Mouse (Mus musculus) forebrain, postnatal 0 days (tissue): ENCODE results near the gene Gstm4. TPM values are rescaled to one million over a fixed set of nuclear protein-coding genes. Genes with fewer than 3 reads are reported as not detected.

Experiments used
- ATAC-seq: fragments of 200-750 bp; cut with Nextera tagmentation; 2 replicates; pipeline ENCODE4 v1.8.0; 2017; ENCODE audit warnings: mild to moderate bottlenecking, moderate library complexity
- DNase-seq: peaks from one replicate; pipeline ENCODE4 v3.0.0-alpha.2; 2015
- H3K27ac ChIP-seq: fragments of 300-500 bp; sonication (generic); 2 replicates; pipeline ENCODE4 v1.5.1; 2014; ENCODE audit warnings: low read depth, mild to moderate bottlenecking, antibody characterized with exemption, low read length, moderate library complexity, mixed read lengths
- H3K27me3 ChIP-seq: fragments of 300-500 bp; sonication (generic); 2 replicates; pipeline ENCODE4 v1.6.1; 2014; ENCODE audit warnings: mild to moderate bottlenecking, low read length, mixed read lengths; ENCODE audit not compliant: insufficient read depth
- H3K36me3 ChIP-seq: fragments of 300-500 bp; sonication (generic); 2 replicates; pipeline ENCODE4 v1.6.1; 2014; ENCODE audit warnings: mild to moderate bottlenecking, moderate library complexity; ENCODE audit not compliant: insufficient read depth
- H3K4me1 ChIP-seq: fragments of 300-500 bp; sonication (generic); 2 replicates; pipeline ENCODE4 v1.6.1; 2014; ENCODE audit warnings: antibody characterized with exemption; ENCODE audit not compliant: insufficient read depth
- H3K4me2 ChIP-seq: fragments of 300-500 bp; sonication (generic); 2 replicates; pipeline ENCODE4 v1.6.1; 2014; ENCODE audit warnings: low read depth, mild to moderate bottlenecking, moderate library complexity
- H3K4me3 ChIP-seq: fragments of 300-500 bp; sonication (generic); 2 replicates; pipeline ENCODE4 v1.5.1; 2014; ENCODE audit warnings: low read depth, low read length, mixed read lengths
- H3K9ac ChIP-seq: fragments of 300-500 bp; sonication (generic); 2 replicates; pipeline ENCODE4 v1.6.1; 2014; ENCODE audit warnings: mild to moderate bottlenecking
- H3K9me3 ChIP-seq: fragments of 300-500 bp; sonication (generic); 2 replicates; pipeline ENCODE4 v1.6.1; 2016; ENCODE audit warnings: low read length
- CTCF ChIP-seq: sonication (generic); IDR thresholded peaks from 2 replicates; pipeline ENCODE4 v1.5.1; 2016; ENCODE audit warnings: antibody characterized with exemption, control low read depth, low read depth
- WGBS: fragments of 180-500 bp; shearing (Covaris S2); extraction: QIAGEN DNeasy Blood & Tissue Kit; methylation state at CpG from one replicate; pipeline ENCODE4 v1.1.7; 2014; 5-methylcytosine and 5-hydroxymethylcytosine counted together
- polyA plus RNA-seq: library from polyadenylated mRNA; unstranded; fragments of >200 nt; fragmentation: Nextera tagmentation; extraction: Ambion mirVana; gene quantifications from 2 replicates; pipeline ENCODE4 v1.2.1, GENCODE M21; 2015
- total RNA-seq: library from RNA; depleted of rRNA; stranded (reverse); fragments of >200 nt; gene quantifications from 2 replicates; pipeline ENCODE4 v1.2.3, GENCODE M21; 2014

Gene Gstm4
- total and polyA plus RNA-seq, 2 experiments from 2014 or later: 5.6 to 22.9 TPM

GRCm38 (mm10) chr3:108070295-108071293, 25.9 kb upstream of the Gstm4 start:
- no peak overlapping the region for H3K9ac ChIP-seq
- 65% methylated on average over 10 of the region's 10 CpGs for WGBS
- DNase-seq (no peak), ATAC-seq (no peak)
- H3K27me3 ChIP-seq: no peaks in the 10 kb centered on the region
- no peaks in the 10 kb centered on the region for H3K4me1 ChIP-seq
- peak; percentile 70 for TF ChIP-seq CTCF
- no peak overlapping the region for H3K4me2 ChIP-seq
- H3K27ac ChIP-seq: no peak overlapping the region
- peaks cover 11% of the 10 kb centered on the region for H3K36me3 ChIP-seq
- no peak overlapping the region for H3K4me3 ChIP-seq
- H3K9me3 ChIP-seq: no peaks in the 10 kb centered on the region

- no peak overlapping the region for H3K27ac ChIP-seq
- DNase-seq (no peak), ATAC-seq (no peak)
- H3K9ac ChIP-seq: no peak overlapping the region
- 82% methylated on average over 13 of the region's 13 CpGs for WGBS
- no peaks in the 10 kb centered on the region for H3K9me3 ChIP-seq
- no peak overlapping the region for H3K4me2 ChIP-seq
- no peaks in the 10 kb centered on the region; the same call in 1 of the 2 replicates for H3K36me3 ChIP-seq
- H3K4me1 ChIP-seq: no peaks in the 10 kb centered on the region
- no peak overlapping the region for H3K4me3 ChIP-seq
- H3K27me3 ChIP-seq: no peaks in the 10 kb centered on the region
- TF ChIP-seq CTCF: no peak
Measured at GRCm38 (mm10) chr3:108069231-108069870, 24.7 kb upstream of the Gstm4 start.

GRCm38 (mm10) chr3:108068826-108069225, 24.1 kb upstream of the Gstm4 start:
- H3K27ac ChIP-seq: no peak overlapping the region
- no peak overlapping the region for H3K4me2 ChIP-seq
- no peaks in the 10 kb centered on the region; the same call in 1 of the 2 replicates for H3K36me3 ChIP-seq
- no peak overlapping the region for H3K4me3 ChIP-seq
- no peaks in the 10 kb centered on the region for H3K4me1 ChIP-seq
- no peak for TF ChIP-seq CTCF
- WGBS: 46% methylated on average over 1 of the region's 1 CpGs
- H3K27me3 ChIP-seq: no peaks in the 10 kb centered on the region
- H3K9me3 ChIP-seq: no peaks in the 10 kb centered on the region
- no peak for ATAC-seq
- DNase-seq: no peak
- H3K9ac ChIP-seq: no peak overlapping the region

GRCm38 (mm10) chr3:108067370-108067934, 22.8 kb upstream of the Gstm4 start:
- H3K9ac ChIP-seq: no peak overlapping the region
- WGBS: 69% methylated on average over 6 of the region's 6 CpGs
- DNase-seq (no peak), ATAC-seq (no peak)
- H3K27me3 ChIP-seq: no peaks in the 10 kb centered on the region
- no peaks in the 10 kb centered on the region for H3K9me3 ChIP-seq
- no peak overlapping the region for H3K27ac ChIP-seq
- H3K4me1 ChIP-seq: no peaks in the 10 kb centered on the region
- H3K36me3 ChIP-seq: no peaks in the 10 kb centered on the region; the same call in 1 of the 2 replicates
- no peak for TF ChIP-seq CTCF
- H3K4me3 ChIP-seq: no peak overlapping the region
- no peak overlapping the region for H3K4me2 ChIP-seq

- H3K4me3 ChIP-seq: no peak overlapping the region
- H3K27ac ChIP-seq: no peak overlapping the region
- ATAC-seq: no peak
- no peaks in the 10 kb centered on the region for H3K9me3 ChIP-seq
- H3K27me3 ChIP-seq: no peaks in the 10 kb centered on the region
- no peak for TF ChIP-seq CTCF
- no peaks in the 10 kb centered on the region for H3K4me1 ChIP-seq
- no peak overlapping the region for H3K4me2 ChIP-seq
- 82% methylated on average over 9 of the region's 9 CpGs for WGBS
- no peak overlapping the region for H3K9ac ChIP-seq
- no peak for DNase-seq
- no peaks in the 10 kb centered on the region for H3K36me3 ChIP-seq
Measured at GRCm38 (mm10) chr3:108065551-108065950, 20.9 kb upstream of the Gstm4 start.

- ATAC-seq (no peak), DNase-seq (no peak)
- no peaks in the 10 kb centered on the region for H3K36me3 ChIP-seq
- no peaks in the 10 kb centered on the region for H3K27me3 ChIP-seq
- no peak for TF ChIP-seq CTCF
- H3K9me3 ChIP-seq: no peaks in the 10 kb centered on the region
- H3K4me2 ChIP-seq: no peak overlapping the region
- WGBS: 74% methylated on average over 4 of the region's 4 CpGs
- H3K27ac ChIP-seq: no peak overlapping the region
- H3K4me1 ChIP-seq: no peaks in the 10 kb centered on the region
- H3K9ac ChIP-seq: no peak overlapping the region
- H3K4me3 ChIP-seq: no peak overlapping the region
Measured at GRCm38 (mm10) chr3:108064672-108065071, 20.0 kb upstream of the Gstm4 start.
